Comparison of ENCODE assay signal across 19 mouse cellular contexts in genomic region chr9:53957021-53957420, GRCm38 (mm10). TPM values are rescaled to one million over a fixed set of nuclear protein-coding genes. Genes with fewer than 3 reads are reported as not detected.
"Had no signal": no experiment of that assay in that cellular context is flagged by ENCODE, and none has a peak within 500 bp of the region (broad histone marks: within the 10 kb centered on the region; RNA-seq: fewer than 3 reads in every experiment).

No protein-coding gene starts in this region.

- H3K9me3 ChIP-seq: hindbrain, embryonic 15.5 days; limb, embryonic 12.5 days; limb, embryonic 15.5 days; midbrain, embryonic 10.5 days; midbrain, embryonic 13.5 days; stomach, embryonic 15.5 days had no signal

- H3K36me3 ChIP-seq: hindbrain, embryonic 15.5 days; limb, embryonic 12.5 days; limb, embryonic 15.5 days; midbrain, embryonic 10.5 days; midbrain, embryonic 13.5 days; stomach, embryonic 15.5 days had no signal

- H3K4me3 ChIP-seq: hindbrain, embryonic 15.5 days; limb, embryonic 12.5 days; limb, embryonic 15.5 days; midbrain, embryonic 10.5 days; midbrain, embryonic 13.5 days; stomach, embryonic 15.5 days had no signal

- H3K27me3 ChIP-seq: hindbrain, embryonic 15.5 days; limb, embryonic 12.5 days; limb, embryonic 15.5 days; midbrain, embryonic 13.5 days; stomach, embryonic 15.5 days had no signal

- H3K4me1 ChIP-seq: limb, embryonic 15.5 days; stomach, embryonic 15.5 days had no signal

- ATAC-seq: intestine, postnatal 0 days; liver, postnatal 0 days; lung, postnatal 0 days; midbrain, embryonic 13.5 days had no signal

- H3K4me2 ChIP-seq: hindbrain, embryonic 15.5 days; limb, embryonic 12.5 days; limb, embryonic 15.5 days; liver, embryonic 11.5 days; lung, embryonic 14.5 days; midbrain, embryonic 13.5 days; stomach, embryonic 15.5 days had no signal

- H3K9ac ChIP-seq: hindbrain, embryonic 15.5 days; limb, embryonic 12.5 days; limb, embryonic 15.5 days; liver, embryonic 14.5 days; liver, postnatal 0 days; lung, embryonic 14.5 days; midbrain, embryonic 13.5 days; stomach, embryonic 15.5 days had no signal

- H3K27ac ChIP-seq: hindbrain, embryonic 15.5 days; limb, embryonic 12.5 days; limb, embryonic 15.5 days; liver, embryonic 14.5 days; macrophage; midbrain, embryonic 10.5 days; midbrain, embryonic 13.5 days; stomach, embryonic 15.5 days had no signal

- DNase-seq: kidney, adult 9 months; kidney, postnatal 36 days; liver, postnatal 0 days; lung, embryonic 14.5 days; right cerebral cortex, adult 18-20 months; right cerebral cortex, postnatal 14 days; spleen, adult 18-20 months; thymus, postnatal 25 days had no signal

RNA-seq across cellular contexts. Expression of gene Elmod1, which starts 18.1 kb away (rescaled TPM):
- polyA plus RNA-seq: lung, embryonic 14.5 days; macrophage had no signal
